Mouse (Mus musculus) thymus, postnatal 25 days (tissue): ENCODE data around the gene Teddm3.
"Not testable (repeated sequence)": the region's sequence is repeated elsewhere in the genome, so short reads cannot be mapped to it uniquely, and the experiment has no call there.

Source experiments
- DNase-seq: peaks from one replicate; pipeline ENCODE4 v3.0.0; 2022

Gene Teddm3

DNA sequence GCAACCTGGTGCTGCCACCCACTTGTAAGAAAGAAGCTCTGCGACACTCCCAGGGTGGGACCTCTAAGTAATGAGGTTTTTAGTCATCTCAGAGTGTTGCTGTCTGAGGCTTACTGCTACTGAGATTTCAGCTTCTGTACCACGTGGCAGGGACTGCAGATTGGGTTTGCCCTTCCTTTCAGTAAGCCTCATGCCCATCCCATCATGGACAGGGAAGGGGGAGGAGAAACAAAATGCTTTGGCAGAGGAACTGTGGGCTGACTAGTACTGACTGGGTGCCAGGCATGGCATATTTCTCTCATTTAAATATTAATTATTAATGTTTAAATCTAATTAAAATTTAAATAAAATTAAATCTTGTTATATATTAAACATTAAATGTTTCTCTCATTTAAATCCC, at the start of gene Teddm3:
TSS of gene Teddm3 (minus strand) at position 101 of the 400 bp plus-strand sequence.
- DNase-seq = not testable (repeated sequence)

DNA sequence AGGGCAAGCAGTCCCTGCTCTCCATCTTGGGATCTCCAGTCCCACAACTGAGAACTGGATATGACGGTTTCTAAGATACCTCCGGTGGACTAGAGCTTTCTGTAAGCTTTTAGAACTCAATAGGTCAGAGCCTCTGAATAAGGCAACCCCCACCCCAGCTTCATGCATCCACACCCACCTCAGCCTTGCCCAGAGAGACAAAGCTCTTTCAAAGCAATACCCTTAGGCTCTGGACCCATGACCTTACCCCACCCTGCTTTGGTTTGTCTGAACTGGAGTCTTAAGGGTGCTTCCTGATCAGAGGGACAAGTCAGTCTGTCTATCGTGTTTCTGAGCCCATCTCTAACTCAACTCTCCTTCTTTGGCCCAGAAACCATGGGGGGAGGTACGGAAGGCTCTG, 48.9 kb upstream of the Teddm3 start:
- no peak for DNase-seq

DNA sequence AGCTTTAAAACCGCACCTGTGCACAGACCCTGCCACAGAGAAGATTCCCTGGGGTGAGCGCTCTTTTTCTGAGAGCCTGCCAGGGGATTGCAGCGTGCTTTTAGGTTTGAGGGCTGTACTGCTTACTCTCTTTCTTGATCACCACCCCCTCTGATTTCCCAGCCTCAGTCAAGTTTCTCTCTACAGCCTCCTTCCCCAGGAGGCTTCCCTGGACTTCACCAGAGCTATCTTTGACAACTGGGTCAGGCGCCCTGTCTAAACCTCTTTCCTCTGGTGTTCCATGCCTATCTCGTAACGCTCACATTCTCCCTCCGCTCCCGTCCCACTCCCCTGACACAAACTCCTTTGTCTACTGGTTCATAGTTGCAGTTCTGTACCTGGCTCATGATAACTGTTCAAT, 45.6 kb upstream of the Teddm3 start:
- DNase-seq = no peak

DNA sequence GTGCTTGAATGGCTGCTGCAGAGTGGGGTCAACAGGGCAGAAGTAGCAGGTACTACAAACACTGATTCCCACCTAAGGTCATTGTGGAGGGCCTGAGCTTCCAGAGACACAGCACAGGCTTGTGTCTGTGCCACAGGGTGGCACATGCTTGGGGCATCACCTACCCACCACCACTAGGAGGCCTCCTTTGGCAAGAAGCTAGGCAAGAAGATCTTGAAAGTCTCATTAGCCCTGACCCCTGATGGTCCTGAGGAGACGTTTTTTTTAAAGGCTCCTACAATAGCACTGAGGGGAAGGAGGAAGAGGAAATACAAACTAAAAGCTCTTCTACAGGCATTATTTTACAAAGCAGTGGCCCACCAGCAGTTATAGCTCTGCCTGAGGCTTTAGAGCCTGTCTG, 44.7 kb upstream of the Teddm3 start:
- peak; percentile 27 for DNase-seq

DNA sequence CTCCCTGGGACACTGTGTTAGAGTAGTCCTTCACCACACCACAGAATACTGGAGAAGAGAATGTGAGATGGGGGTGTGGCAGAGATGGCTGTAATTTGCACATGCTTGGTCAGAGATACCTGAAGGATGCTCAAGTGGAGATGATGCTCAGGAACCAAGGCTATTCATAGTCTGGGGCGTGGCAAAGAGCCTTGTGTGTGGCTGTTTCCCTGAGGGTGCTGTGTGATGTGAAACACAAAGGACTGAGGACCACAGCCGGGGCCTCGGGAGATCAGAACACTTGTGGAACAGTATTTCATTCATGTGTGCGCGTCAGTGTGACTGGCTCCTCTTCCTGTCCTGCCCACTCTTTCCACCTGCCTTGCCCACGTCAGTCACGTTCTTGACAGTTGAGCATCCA, 44.2 kb upstream of the Teddm3 start:
- no peak for DNase-seq

DNA sequence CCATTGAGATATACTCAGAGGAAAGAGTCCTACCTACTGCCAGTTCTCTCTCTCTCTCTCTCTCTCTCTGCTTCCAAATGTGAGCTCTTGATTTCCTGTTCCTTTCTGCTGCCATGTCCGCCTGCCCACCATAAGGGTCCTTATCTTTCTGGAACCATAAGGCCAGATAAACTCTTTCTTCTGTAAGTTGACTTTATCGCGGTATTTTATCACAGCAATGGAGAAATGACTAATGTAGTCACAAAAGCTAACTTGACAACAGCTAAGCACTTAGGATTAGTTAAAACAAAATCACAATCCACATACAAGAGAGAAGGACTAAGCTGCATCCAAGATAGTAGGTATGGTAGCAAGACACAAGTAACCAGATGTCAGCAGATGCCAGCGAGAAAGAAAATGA, 43.7 kb upstream of the Teddm3 start:
- no peak for DNase-seq

DNA sequence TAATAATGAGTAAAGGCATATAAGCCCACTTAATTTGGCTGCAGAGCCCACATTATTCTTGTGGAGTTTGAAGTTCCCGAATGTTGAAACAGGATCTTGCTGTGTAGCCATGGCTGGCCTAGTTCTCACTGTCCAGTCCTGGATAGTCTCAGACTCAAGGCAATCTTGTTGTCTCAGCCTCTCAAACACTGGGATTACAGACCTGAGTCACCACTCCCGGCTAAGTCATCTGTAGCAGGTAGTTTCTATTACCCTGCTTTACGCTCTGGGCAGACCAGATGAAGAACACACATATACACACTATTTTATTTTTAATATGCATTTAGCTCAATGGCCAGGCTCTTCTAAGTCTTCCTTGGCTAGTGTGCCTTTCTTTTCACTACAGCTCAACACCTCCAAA, 42.8 kb upstream of the Teddm3 start:
- no peak for DNase-seq

DNA sequence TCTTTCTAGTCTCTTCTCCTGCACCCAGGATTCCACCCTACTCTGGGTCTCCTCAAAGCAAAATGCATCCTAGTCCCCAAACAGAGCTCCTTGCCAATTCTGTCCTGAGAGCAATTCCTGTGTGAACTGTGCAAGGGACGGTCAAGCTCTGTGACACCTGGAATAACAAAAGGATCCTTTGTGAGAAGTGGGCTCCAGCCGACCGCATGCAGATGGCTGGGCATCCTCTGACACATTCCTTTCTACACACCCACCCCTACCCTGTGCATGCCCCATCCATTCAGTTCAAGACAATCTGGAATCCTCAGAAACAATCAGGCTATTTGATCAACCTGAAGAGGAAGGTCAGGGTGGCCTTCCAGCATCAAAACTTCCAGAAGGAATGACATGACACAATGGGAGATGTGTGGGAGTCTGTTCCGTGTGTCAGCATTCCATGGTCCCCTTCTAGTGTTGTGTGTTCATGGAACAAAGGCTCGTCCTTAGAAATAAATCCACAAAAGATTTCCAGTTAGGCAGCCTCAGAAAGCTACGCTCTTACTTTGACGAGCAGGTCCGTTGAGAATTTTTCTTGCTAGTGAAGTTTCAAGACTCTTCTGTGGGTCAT, 41.6 kb upstream of the Teddm3 start:
- no peak for DNase-seq

DNA sequence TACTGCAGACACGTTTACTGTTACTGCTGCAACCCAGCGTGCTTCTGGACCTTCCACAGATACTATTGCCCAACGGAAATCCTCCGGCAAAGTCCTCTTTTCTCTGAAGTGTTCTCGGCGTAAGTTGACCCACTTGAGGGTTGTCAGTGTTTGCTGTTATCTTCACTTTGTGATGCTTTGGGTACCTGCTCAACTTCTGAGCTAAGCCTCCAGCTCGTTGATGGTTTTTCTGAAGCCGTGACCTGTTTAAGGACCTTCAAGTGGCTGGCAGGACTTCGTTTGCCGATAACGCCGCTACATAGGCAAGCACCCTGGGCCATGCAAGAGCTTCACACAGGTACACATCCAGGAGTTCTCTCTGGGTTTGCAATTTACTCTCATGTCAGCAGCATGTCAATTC, 40.4 kb upstream of the Teddm3 start:
- no peak for DNase-seq

DNA sequence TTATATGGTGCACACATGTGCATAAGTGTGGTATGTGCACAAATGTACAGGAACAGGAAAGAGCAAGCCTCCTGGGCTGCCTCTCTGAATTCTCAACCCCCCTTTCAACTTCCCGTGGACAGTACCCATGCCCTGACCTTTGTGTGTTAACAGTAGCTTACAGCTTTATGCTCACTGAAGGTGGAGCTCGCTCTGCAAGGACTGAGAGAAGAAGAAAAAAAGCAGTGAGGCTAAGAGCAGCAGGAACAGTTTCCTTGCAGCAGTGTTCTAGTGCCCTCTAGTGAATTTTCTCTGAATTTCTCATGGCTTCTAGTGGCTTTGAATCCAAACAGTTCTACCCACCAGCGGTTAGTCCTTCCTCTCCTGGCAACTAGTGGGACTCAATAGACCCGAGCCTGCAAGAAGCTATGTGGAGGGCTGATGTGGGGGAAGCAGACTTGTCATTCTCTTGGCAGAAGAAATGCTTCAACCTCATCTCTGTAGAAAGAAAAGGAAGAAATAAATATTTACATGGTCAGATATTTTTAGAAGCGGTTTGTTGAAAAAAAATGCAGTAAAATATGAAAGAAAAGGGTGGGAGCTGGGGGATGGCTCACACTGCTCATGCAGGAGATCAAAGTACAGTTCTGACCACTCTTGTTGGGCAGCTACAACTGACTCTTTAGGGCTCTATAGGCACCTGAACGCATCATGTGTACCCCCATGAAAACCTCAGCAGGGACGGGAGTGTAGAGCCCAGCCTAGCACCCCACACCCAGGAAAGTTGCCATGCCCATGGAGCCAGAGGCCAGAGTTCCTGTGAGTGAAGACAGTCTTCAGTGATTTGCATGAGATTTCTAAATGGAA, 38.9 kb upstream of the Teddm3 start:
- peak; percentile 7 for DNase-seq

DNA sequence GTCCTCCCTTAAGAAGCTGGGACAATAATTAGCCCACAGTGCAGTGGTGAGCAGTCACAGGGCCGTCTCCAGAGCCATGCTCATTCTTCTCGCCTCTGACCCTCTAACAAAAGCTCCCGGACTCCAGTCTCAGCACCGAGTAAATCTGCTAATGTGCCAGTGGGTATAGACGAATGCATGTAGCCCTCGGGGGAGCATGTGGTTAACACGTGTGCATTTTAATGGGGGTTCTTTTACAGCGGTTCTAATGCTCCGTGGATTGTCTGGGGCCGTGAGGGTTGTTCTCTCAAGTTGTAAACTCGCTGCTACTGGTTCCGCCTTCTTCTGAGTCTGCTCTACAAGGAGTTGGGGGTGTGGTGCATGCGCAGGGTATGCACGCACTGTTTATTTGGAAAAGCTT, 37.8 kb upstream of the Teddm3 start:
- no peak for DNase-seq

DNA sequence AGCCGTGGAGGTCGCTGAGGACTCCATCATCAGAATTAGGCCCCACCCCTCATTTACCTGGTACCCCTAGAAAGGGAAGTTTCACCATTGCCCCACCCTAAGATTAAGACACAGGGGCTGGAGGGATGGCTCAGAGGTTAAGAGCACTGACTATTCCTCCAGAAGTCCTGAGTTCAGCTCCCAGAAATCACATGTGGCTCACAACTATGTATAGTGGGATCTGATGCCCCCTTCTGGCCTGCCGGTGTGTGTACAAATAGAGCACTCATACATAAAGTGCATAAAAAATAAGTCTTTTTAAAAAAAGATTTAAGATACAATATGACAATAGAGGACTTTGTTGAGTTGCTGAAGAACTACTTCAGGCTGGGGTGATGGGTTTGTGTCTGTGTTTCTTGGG, 34.5 kb upstream of the Teddm3 start:
- DNase-seq = no peak

DNA sequence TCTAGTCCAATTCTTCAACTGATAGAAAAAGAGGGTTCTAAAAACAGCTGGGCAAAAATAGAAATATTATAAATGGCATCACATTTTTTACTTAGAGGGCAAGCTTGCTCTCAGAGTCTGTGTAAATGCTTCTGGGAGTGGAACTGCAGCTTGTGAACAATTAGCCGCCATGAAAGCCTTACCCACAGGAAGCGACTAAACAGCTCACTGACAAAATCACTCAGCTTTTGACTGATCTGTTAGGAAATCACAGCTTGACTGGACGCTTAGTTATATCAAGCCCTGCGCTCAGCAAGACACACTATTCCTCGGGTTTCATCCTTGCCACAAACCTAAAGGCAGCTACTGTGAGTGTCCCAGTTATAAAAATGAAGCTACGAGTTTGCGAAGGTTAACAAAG, 33.8 kb upstream of the Teddm3 start:
- no peak for DNase-seq

DNA sequence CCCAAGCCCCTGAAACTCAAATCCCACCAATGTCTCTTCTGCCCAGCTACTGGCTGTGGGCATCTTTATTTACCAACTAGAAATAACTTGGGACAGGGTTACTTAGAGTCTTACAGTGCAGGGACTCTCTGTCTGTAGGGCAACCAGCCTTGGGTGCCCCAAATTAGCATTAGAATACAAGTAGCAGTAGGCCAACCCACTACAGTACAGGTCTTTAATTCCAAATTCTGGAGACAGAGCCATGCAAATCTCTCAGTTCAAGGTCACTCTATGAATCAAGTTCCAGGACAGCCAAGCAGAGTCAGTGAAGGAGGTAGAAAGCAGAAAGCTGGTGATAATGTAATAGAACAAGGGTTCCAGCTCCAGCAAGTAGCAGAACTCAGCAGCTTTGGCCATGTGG, 30.9 kb upstream of the Teddm3 start:
- DNase-seq = no peak

DNA sequence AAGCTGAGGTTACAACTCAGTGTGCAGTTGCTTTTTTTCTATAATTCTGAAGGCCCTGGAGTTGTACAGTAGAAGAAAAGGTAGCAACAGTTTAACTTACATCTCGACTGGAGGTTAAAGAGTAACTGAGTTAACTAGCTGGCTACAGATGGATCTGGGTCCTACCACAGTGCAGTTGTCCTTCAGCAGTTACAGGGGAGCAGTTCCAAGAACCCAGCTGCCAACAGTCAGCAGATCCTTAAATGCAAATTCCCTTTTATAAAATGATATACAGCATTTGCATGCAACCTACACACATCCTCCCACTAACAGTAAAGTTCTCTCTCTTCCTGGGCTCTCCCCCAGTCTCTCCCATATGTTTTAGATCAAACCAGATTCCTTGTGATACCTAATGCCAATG, 28.3 kb upstream of the Teddm3 start:
- DNase-seq = no peak

DNA sequence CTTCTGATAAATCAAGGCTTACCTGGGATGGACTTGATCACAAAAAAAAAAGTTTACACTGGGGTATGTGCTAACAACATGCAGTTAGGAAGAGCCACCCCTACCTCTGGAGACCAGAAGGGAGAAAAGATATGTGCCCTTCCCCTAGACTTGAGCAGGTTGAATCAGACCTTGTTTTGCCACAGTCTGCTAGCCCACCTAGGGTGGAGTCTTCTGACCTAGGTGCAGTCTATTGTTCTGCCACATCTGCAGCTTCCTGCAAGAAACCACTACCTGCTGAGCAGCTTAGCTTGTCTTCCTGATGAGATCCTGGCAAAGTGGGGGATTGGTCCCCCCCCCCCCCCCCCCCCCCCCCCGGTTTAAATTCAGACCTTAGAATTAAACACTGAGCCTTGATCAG, 21.4 kb upstream of the Teddm3 start:
- DNase-seq = no peak

DNA sequence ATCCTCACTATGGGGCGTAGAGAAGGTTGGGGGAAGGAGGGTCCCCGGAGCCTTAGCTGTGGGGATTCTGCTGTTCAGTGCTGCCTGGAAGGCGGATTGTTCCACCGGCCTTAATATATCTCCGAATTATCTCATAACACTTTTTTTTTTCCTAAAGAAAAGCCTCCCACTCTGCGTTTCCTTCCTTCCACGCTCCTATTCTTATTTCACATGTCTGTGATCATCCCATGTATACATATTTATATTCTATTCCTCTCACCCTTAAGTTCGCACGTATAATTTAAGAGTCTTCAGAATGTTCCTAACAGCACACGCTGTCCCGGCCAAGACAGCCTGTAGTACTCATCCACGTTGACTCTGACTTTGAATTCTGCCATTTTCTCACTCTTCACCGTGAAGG, 14.9 kb upstream of the Teddm3 start:
- no peak for DNase-seq

DNA sequence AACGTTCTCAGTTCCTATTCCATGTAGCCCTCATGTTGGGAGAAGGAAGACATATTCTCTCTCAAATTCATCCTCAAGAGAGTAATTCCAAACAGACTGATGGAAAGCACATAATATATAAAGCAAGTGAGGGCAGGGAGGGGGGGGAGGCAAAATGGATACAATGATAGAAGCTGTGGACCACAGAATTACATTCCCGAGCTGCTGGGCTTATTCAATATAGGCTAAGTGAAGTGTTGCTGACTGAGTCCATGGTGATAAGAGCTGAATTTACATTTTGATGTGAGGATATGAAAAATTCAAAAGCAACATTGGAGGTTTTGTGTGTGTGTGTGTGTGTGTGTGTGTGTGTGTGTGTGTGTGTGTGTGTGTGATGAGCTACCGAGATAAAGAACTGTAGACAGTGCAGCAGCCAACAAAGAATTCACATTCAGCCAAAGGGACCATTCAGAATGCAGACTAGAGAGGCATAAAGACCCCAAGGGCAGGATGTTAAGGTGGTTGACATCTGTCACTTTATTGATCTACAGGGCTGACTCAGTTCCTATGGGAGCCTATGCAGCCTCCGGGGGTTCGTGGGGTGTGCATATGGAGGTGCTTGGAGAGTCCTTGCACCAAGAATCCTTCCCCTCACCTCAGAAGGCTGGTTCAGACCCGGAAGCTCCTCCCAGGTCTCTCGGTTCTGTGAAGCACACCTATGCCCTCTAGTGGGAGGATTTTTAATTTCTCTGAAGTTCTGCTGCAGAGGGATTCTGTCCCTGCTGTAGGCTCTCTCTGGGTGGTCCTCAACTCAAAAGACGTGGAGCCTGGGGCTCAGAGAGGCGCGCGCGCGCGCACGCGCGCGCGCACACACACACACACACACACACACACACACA, 11.8 kb upstream of the Teddm3 start:
- peak; percentile 29 for DNase-seq

DNA sequence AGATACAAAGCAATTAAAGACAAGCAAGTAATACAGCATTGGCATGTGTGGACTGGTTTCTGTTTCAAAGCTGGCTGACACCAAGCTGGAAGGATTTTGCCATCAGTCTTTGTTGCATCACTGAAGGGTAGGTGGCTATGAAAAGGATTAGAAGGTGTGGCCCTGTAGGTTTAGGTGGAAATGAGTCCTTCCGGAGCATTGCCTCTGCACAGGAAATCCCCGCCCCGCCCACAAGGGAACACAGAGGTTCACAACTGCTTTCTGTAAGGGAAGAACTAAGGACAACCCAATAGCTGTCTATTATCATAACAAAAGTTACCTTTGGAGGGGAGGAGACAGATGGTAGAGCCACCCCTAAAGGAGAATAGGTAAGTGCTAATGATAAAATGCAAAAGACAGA, 9.6 kb upstream of the Teddm3 start:
- DNase-seq = not testable (repeated sequence)

DNA sequence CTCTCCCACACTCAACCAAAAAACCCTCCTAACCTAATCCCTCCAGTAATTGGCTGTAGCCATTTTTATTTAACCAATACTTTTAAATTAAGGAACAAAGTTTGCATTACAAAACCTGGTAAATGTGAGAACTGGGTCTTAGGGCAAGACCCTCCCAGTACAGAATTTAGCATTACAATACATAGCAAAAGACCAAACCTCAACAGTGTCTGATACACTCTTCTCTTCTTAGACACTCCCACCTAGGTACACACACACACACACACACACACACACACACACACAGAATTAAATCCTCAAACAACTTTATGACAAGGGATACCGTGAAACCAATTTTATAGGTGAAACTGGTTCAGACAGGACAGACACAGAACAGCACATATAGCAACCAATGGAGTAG, 5.4 kb upstream of the Teddm3 start:
- DNase-seq = not testable (repeated sequence)

DNA sequence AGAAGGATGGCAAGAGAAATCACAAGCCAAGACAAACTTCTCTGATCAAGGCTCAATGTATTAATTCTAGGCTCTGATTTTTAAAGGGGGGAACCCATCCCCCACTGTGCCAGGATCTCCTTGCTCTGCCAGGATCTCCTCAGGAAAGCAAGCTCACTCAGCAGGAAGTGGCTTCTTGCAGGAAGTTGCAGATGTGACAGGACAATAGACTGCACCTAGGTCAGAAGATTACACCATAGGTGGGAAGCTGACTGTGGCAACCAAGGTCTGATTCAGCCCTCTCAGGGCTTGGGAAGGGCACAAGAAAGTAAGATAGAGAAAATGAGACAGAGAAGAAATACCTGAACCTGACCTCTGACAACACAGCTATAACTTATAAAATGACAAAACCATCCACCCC, 2.5 kb upstream of the Teddm3 start:
- DNase-seq = not testable (repeated sequence)

DNA sequence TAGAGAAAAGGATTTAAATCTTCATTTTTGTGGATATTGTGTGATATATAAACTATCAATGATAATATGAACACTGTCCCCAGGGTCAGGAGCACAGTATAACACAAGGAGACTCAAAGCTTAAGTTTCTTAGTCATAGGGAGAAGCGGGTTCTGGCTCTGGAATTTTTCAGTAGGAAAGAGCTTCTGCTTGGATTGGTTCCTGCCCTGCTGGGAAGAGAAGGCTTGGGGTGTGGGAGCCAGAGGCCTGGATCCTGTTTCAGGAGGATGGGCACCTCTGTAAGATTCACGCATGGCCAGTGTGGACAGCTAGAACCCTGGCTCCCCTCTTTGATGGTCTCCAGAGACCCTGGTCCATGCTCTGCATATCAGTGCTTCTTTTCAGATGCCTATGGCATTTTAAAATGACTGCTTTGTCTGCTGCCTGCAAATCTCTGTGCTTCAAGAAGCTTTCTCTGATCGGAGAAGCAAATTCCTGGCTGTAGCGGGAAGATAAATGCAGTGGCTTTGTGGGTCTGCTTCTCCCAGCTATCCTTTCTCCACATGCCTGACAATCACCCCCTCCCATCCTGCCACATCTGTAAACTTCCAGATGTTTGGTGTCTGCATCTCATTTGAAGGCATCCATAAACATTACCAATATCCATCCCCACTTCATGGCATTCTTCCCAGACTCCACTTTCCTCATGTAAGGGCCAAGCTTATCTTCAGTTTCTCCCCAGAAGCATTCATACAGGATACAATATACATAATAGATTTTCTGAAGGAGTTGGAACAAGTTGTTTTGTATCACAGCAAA, 2.0 kb downstream of the Teddm3 start:
- DNase-seq = no peak

DNA sequence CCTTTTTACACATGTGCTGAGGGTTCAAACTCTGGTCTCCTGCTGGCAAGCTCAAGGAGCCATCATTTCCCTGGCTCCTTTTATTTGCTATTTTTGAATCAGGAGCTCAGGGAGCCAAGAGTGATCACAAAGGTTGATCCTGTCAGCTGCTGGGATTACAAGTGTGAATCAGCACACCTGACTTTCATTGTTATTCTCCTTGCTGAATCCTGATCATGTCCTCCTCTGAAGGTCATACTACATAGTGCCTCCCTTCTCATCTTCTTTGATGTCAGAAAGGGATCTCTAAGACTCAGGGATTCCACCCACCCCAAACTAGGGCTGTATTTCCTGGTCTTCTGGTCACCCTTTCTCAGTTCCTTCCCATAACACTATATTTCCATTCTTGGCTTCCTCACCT, 3.9 kb downstream of the Teddm3 start:
- no peak for DNase-seq
